Mouse (Mus musculus) CD4-positive, CD25-positive, alpha-beta regulatory T cell (primary cell): ENCODE measurements around the gene Mobp. TPM values are rescaled to one million over a fixed set of nuclear protein-coding genes. Genes with fewer than 3 reads are reported as not detected.

Experiments used
- polyA plus RNA-seq: library from polyadenylated mRNA; unstranded; fragments of 100-300 nt; shearing (Covaris generic); gene quantifications from one replicate; pipeline ENCODE4 v1.2.1, GENCODE M21; 2017

Gene Mobp
- polyA plus RNA-seq: 0.14 TPM

DNA sequence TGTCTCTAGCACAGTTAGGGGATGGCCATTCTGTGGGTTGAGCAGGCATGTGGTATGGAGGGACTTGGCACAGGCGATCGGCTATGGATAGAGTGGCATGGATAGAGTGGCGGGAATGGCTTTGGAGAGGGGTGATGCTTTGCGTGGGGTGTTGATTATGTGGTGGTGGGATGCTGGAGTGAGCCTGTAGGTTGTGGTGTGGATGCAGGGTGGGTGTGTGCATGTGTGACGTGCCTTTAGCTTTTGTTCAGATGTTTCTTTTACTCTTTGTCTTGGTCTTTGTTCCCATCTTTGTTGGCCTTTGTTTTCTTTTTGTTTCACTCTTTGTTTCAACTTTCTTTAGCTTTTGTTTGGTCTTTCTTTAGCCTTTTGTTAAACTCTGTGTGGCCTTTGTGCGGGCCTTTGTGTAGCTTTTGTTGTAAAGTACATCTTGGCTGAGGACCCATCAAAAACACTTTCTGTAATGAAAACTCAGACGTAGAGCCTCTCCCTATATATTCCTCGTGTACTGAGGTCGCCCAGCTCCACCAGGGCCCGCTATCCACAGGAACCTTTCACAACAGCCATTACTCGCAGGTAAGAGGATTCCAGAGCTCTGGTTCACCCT, at the start of gene Mobp:
Gene Mobp (plus strand): TSS at position 486 of the 607 bp plus-strand sequence.

GRCm38 (mm10) chr9:120110211-120111018, 39.1 kb upstream of the Mobp start, which contains the start of gene Slc25a38:
Slc25a38 (plus strand) TSS chr9:120110374.

DNA sequence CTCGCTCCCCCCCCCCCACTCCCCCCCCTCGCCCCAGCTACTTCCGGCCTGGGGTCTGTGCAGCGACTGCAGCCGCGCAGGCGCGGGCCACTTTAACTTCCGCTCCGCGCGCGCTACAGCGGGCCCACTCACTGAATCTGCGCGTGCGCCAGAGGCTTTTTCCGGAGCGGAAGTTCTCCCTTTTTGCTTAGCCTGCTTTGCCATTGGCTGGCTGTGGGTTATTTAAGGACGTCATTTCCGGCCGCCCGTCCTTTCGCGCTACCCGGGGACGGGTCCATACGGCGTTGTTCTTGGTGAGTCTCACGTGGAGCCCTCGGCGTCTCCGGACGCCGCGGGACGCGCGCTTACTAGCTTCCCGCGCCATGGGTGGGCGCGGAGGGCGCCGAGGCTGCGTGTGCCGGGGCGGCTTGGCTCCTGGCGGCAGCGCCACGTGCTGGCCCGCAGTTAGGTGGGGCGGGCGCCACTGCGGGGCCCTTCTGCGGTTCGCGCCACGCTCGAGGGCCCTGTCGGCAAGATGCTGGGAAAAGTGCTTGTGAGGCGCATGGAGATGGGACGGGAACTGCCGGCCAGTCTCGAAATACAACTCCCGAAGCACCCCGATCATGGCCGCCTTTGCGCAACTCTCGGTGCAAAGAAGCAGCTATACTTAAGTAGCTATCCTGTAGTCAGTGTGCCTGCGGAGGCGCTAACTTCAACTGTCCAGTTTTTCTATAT, 21.8 kb upstream of the Mobp start, which contains the start of gene Rpsa:
Gene Rpsa (plus strand): TSS at position 152 of the 714 bp plus-strand sequence.

Other genes starting within 250 kb of the Mobp start
- gene Gorasp1, start 212.1 kb upstream of the Mobp start, polyA plus RNA-seq: 13.8 TPM
- gene Ttc21a, start 212.1 kb upstream of the Mobp start, polyA plus RNA-seq: not detected
- 78.2 TPM for gene Csrnp1, start 165.0 kb upstream of the Mobp start, polyA plus RNA-seq
- not detected for gene Xirp1, start 126.1 kb upstream of the Mobp start, polyA plus RNA-seq
- gene Cx3cr1, start 79.8 kb upstream of the Mobp start, polyA plus RNA-seq: not detected
- 73.1 TPM for gene Ccr8, start 57.6 kb upstream of the Mobp start, polyA plus RNA-seq
- 48.3 TPM for gene Slc25a38, start 39.3 kb upstream of the Mobp start, polyA plus RNA-seq
- gene Rpsa, start 22.0 kb upstream of the Mobp start, polyA plus RNA-seq: 1,368 TPM
- not detected for gene Myrip, start 151.8 kb downstream of the Mobp start, polyA plus RNA-seq